Mouse (Mus musculus) splenic B cell, adult 2 months (primary cell): ENCODE data around the gene Pcna.

ENCODE experiments used
- DNase-seq: peaks from one replicate; pipeline ENCODE4 v3.0.0-alpha.2; 2011; ENCODE audit warnings: low read depth, low spot score
- H3K27me3 ChIP-seq: 2 replicates; pipeline ENCODE4 v1.6.1; 2012; ENCODE audit warnings: mild to moderate bottlenecking, low read length, moderate library complexity, mixed read lengths; ENCODE audit not compliant: control insufficient read depth, poor library complexity, insufficient read depth, severe bottlenecking
- H3K36me3 ChIP-seq: 2 replicates; pipeline ENCODE4 v1.6.1; 2012; ENCODE audit warnings: mild to moderate bottlenecking, low read length, moderate library complexity, mixed read lengths; ENCODE audit not compliant: control insufficient read depth, poor library complexity, insufficient read depth, severe bottlenecking

The Pcna gene

DNA sequence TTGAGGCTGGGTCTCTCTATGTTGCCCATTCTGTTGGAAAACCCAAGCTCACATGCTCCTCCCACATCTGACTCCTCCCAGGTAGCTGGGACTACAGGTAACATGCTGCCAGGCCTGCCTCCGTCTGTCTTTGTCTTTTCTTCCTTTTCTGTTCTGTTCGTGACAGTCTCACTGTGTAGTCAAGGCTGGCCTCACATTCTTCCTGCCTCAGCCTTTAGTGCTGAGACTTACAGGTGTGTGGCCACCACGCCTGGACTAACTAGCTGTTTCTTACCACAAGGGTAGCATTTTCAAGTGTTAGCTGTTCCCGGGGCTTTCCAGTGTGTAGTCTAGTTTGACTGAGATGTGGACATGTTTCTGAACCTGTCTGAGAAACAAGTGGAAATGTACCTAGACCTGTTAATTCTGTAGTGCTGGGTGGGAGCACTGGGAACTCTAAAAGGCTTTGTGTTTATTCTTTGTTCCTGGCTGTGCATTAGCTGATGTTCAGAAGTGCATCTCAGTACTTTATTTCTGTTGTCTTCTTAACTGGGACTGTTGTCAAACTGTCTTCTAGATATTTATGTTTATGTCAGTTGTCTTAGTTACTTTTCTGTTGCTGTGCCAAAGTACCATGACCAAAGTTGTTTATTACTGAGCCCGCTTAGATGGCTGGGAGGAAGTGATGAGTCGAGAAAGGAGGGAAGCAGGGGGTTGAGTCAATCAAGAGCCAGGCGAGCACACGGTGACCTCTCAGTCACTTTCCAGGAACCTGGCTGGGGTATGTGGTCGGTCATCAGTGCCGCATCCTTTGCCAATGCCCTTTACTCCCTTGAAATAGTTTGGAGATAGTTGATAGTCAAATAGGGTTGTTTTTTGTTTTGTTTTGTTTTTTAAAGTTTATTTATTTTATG, 28.7 kb upstream of the Pcna start:
- peak; percentile 69 for DNase-seq
- no peaks in the 10 kb centered on the region for H3K27me3 ChIP-seq
- no peaks in the 10 kb centered on the region for H3K36me3 ChIP-seq

DNA sequence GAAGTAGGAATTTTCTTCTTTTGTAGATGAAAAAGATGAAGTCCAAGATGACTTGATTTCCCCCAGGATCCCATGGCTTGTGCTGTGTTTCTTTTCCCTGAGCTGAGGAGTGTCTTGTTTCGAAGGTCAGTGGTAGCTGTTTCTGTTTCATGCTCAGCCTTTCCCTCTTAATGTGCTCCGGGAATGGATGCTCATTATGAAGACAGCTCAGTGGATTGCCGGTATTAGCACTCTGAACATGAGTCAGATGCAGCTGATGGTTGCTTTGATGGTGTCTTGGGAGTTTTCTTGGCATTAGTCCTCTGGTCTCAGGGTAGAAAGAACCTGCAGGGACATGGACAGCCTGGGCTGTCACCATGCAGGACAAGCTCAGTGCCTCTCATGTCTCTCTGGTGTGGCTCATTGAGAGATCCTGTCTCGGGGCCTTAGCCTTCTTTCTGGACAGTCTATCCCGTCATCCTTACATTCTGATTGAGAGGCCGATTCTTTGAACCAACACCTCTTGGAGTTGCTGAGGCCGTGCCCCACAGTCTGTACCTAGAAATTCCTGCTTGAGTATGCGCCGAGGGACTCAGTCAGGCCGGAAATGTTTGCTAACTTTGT, 27.5 kb upstream of the Pcna start:
- Histone ChIP-seq H3K27me3 (no peaks in the 10 kb centered on the region), H3K36me3 (no peaks in the 10 kb centered on the region)

DNA sequence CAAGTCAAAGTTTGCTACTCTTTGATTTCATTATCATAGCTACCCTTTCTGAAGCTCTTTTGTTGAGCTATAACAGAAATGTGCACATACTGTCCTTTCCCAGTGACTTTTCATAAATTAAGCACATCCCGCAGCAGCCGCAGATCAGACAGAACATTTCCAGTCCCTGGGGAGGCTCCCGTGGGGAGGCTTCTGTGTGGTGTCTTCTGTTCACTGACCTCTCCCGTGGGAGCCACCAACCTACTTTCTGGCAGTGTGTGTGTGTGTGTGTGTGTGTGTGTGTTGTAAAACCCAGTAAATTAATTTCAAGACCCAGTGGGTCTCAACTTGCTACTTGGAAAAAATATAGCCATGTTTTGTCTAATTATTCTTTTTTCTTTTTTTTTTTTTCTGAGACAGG, 26.9 kb upstream of the Pcna start:
- DNase-seq: no peak
- Histone ChIP-seq H3K27me3 (no peaks in the 10 kb centered on the region), H3K36me3 (no peaks in the 10 kb centered on the region)

More for the DNA sequence above, 27.5 kb upstream of the Pcna start:
- DNase-seq: no peak

DNA sequence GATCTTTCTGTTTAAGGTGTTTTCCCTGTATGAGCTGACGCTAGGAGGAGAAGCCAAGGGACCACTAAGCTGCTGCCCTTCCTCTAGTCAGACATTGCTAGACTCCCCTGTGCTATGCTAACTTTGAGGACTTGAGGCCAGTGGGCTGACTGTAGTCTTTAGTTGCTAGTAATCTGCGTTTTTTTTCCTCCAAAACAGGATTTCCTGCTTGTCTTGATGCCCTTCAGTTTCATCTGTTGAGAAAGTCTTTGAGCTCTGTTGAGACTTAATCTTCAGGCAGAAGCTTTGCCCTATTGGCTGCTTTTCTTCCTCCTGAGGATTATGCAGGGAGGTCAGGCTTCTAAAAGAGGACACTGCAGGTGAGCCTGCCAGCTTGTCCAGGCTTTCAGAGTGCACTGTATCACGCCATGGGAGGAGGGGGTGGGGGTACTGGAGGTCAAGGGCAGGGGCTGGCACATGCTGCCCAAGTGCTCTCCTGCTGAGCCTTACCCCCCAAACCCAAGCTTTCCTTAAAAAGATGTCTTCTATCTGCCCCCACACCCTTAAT, 26.3 kb upstream of the Pcna start:
- DNase-seq: no peak
- Histone ChIP-seq H3K27me3 (no peaks in the 10 kb centered on the region), H3K36me3 (no peaks in the 10 kb centered on the region)

DNA sequence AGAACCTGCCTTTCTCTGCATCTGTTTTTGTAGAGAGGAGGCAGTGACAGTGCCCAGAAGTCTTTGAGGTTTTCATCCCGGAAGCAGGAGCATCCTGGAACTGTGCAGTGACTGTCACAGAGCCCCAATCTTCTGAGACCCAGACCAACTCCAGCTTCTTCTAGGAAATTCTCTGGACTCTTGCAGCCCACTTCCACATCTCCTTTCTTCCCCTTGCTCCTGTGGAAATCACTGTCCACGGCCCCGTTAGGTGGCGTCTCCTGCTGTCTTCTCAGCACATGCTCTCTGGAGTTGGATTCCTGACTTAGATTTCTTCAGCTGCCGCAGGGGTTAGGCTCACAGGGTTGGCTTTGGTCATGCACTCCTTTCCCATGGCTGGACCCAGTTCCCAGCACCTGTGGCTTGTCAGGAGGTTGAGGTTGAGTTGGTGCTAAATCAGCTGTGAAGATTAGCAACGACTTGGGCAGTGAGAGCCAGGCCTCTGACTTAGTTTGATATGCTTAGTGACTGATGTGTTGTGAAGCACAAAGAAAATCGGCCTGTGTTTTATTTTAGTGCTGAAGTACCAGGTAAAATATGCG, 25.2 kb upstream of the Pcna start:
- no peak for DNase-seq
- Histone ChIP-seq H3K27me3 (no peaks in the 10 kb centered on the region), H3K36me3 (no peaks in the 10 kb centered on the region)

DNA sequence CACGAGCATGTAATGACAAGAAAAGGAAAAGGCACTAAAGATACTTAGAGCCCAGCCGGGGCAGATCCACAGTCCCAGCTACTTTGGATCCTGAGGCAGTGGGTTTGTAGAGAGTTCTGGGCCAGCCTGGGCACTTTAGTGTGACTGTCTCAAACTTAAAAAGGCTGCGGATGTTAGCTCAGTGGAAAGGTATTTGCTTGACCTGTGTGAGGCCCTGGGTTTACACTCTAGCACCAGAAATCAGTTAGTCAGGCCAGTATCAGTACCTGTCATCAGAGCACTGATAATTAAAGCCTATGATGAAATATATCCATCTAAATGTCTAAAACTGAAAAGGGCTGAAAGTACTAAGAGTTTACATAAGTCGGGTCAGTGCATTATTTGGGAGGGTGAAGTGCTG, 23.1 kb upstream of the Pcna start:
- H3K27me3 ChIP-seq: no peaks in the 10 kb centered on the region
- H3K36me3 ChIP-seq: no peaks in the 10 kb centered on the region
- DNase-seq: no peak

DNA sequence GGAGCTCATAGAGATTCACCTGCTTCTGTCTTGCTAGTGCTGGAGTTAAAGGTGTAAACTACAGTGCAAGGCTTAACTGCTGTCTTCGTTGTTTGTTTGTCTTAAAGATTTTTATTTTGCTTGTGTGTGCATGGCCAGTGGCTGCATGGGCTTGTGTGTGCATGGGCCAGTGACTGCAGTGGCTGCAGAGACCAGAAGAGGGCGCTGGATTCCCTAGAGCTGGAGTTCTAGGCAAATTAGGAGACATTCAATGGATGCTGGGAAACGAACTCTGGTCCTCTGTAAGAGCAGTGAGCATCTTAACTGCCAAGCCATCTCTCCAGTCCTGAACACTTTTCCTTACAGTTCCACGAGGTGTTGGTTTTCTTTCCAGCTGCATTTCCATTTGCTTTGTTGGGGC, 22.4 kb upstream of the Pcna start:
- DNase-seq: no peak
- Histone ChIP-seq H3K27me3 (no peaks in the 10 kb centered on the region), H3K36me3 (no peaks in the 10 kb centered on the region)

DNA sequence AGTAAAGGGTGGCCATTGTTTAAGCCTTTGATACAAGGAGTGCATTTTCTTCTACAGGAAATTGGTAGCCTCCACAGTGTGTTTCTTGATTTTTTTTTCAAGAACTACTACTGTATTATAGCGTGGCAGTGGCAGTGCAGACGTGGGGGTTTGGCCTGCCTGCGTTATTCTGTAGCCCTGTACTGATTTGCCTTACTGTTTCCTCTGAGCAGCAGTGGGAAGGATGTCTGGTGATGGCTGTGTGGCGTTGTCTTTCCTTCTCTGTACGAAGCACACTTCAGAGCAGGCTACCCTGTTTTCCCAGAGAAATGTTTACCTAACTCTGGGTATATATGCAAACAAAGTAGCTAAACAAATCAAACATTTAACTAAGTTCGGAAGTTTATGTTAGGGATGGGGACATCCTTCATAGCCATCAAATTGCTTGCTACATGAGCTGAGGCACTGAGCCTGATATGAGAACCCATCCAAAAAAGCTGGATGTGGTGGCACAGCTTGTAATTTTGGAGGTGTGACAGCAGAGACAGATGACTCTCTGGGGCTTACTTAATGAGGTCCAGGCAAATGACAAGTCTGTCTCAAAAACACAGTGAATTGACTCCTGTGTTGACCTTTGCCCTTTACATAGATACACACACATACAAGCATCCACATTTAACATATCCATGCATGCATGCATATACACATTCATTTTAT, 19.7 kb upstream of the Pcna start:
- no peak for DNase-seq
- no peaks in the 10 kb centered on the region for H3K36me3 ChIP-seq
- H3K27me3 ChIP-seq: no peaks in the 10 kb centered on the region

DNA sequence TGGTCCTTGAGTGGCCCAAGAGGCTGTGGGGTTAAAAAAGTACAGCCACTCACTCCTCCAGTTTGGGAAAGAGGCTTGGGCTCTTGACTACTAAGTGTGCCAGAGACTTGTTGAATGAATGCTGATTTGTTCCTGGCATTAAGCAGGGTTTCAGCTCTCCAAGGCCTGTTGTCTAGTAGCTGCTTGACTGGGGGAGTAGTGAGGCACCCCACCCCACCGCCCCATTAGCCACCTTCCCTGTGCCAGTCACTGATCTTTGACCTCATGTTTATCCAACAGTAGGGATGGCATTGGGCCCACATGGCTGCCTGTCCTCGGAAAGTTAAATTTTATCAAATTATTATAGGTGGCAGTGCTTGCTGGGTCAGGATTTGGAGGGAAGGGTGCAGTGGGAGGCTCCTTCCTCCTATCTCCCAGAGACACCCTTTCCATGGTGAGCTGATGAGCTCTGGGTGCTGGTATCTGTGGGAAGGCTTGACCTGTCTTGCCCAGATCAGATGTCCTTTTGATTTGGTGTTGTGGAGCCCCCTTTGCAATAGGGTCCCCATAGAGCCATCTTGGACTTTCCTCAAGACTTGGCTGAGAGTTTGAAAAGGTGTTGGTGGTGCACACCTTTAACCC, 17.3 kb upstream of the Pcna start:
- Histone ChIP-seq H3K27me3 (no peaks in the 10 kb centered on the region), H3K36me3 (no peaks in the 10 kb centered on the region)
- no peak for DNase-seq

DNA sequence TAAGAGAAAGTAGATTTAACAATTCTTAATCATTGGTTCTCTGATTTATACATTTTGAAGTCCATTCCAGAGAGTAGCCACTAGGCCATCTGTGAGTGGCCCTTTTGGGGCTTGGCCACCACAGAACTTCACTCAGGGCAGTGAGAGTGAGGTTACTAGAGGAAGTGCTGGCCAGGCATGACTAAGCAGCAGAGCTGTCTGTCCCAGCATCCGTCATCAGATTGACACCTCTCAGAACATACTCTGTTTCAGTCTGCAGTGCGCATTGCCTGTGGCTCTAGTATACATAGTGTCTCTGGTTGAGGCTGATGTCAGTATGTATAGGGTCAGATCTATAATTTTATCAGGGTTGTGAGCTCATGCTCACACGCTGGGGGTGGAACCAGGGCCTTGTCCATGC, 16.1 kb upstream of the Pcna start:
- peak; percentile 72 for DNase-seq
- H3K36me3 ChIP-seq: no peaks in the 10 kb centered on the region
- H3K27me3 ChIP-seq: no peaks in the 10 kb centered on the region

DNA sequence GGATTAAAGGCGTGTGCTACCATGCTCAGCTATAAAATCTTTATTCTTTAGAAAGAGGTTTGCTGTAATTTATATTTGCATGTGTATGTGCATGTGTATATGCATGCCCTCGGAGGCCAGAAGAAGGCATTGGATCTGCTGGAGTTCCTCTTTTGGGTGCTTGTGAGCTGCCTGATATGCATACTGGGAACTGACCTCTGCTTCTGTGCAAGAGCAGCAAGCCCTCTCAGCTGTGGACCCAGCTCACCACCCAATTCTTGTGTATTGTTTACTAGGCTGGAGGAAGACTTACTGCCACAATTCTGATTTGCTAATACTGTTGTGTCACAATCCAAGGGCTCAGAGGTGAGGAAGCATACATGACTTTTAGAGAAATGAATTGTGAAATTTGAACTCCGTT, 13.0 kb upstream of the Pcna start:
- Histone ChIP-seq H3K27me3 (no peaks in the 10 kb centered on the region), H3K36me3 (no peaks in the 10 kb centered on the region)
- no peak for DNase-seq

DNA sequence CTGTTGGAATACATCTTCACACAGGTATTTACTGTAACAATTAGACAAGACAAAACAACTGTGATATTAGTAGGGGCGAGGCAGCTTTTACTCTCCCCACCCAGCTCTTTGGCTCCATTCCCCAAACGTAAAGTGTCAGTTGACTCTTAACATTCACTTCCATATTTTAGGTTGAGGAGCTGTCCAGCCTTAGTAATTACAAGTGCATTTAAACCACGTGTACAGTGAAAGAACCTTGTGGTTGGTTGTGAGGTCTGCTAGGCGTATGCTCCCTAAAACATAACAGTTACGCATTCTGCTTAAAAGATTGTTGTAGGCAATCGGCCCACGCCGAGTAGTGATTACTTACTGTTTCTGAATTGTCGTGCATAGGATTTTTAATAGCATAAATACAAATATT, 12.1 kb upstream of the Pcna start:
- Histone ChIP-seq H3K36me3 (no peaks in the 10 kb centered on the region), H3K27me3 (no peaks in the 10 kb centered on the region)
- peak; percentile 44 for DNase-seq

DNA sequence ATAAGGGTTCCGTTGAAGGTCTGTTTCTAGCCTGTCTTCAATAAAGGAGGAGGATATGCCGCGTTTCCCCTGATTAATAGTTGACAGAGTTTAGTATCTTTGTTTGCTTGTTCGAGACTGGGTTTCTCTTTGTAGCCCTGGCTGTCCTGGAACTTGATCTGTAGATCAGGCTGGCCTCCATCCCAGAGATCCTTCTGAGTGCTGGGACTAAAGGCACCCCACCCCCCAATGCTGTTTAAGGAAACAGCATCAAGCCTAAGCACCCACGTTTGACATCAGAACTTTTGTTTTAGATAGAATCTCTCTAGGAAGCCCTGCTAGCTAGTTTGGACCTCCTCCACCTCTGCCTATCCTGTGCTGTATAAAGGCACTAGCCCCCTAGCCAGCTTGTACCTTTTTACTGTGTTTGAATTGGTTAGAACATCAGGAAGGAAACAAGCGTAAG, 11.2 kb upstream of the Pcna start:
- Histone ChIP-seq H3K36me3 (no peaks in the 10 kb centered on the region), H3K27me3 (no peaks in the 10 kb centered on the region)
- no peak for DNase-seq
